Mouse (Mus musculus) frontal cortex, postnatal 36 days (tissue): Measurements from ENCODE around the gene Zfp787.
"Not testable (repeated sequence)": the region's sequence is repeated elsewhere in the genome, so short reads cannot be mapped to it uniquely, and the experiment has no call there.

Source experiments
- DNase-seq, 2 experiments: peaks; one replicate each; pipeline ENCODE4 v3.0.0; 2022; ENCODE audit warnings: low spot score in 2 of 2

The Zfp787 gene

DNA sequence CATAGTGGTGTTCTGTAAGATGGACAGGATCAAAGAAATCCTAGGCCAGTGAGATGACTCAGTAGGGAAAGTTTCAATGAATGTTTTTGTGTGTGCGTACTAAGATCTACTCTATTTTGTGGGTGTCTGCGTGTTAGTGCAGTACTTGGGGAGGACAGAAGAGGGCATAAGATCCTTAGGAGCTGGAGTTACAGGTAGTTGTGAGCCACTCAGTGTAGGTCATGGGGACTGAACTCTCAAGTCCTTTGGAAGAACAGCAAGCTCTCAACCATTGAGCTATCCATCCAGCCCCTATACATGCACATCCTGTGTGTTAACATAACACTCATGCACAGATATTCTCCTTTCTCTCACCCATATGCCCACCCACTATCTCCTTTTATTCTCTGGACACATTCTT is 35.7 kb downstream of the Zfp787 start:
- not testable (repeated sequence) for DNase-seq

GRCm38 (mm10) chr7:6119501-6119900 is 36.3 kb downstream of the Zfp787 start:
- DNase-seq: no peak
